Mouse (Mus musculus) kidney, postnatal 10 days (tissue): Measurements from ENCODE around the gene Mef2b.
A peak's percentile ranks its signal among the peaks of the same experiment; 100 is the strongest.
"Not testable (repeated sequence)": the region's sequence is repeated elsewhere in the genome, so short reads cannot be mapped to it uniquely, and the experiment has no call there.

Source experiments
- DNase-seq: peaks from one replicate; pipeline ENCODE4 v3.0.0; 2021; ENCODE audit warnings: mixed read lengths

Gene Mef2b

DNA sequence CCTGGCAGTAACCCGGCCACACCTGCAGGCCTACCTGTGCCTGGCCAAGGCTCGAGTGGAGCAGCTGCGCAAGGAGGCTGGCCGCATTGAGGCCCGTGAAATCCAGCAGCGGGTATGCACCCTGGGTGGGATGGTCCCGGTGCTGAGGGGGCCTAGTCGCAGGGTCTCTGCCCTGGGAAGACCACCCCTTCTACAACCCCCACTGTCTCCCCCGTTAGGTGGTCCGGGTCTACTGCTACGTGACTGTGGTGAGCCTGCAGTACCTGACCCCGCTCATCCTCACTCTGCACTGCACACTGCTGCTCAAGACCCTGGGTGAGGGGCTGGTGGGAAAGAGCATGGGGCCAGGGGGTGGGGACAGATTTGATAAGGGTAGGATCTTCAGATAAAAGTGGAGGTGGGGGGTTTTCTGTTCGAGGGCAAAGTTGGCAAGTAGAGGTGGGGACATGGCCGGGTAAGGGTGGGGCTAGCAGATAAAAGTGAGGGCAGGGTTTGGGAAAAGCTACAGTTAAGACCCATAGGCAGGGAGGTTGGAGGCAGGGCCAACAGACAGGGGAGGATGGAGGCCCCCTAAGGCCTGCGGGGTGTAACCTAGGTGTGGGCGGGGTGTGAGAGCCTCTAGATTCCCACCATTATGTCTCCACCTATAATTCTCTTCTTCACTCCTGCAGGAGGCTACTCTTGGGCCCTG lies 41.8 kb downstream of the Mef2b start:
- peak; percentile 8 for DNase-seq

DNA sequence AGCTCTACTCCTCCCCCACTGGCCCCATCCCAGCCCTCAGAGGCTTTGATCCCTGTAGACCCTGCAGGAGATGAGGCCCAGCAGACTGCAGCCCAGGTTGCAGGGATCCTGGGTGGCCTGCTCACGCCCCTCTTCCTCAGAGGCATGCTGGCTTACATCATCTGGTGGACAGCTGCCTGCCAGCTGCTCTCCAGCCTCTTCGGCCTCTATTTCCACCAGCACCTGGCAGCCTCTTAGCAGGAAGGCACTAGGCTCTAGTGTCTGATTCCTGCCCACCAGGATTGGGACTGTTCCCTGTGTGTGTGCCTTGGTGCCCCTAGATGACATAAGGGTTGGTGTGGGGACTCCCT lies 42.4 kb downstream of the Mef2b start:
- no peak for DNase-seq

DNA sequence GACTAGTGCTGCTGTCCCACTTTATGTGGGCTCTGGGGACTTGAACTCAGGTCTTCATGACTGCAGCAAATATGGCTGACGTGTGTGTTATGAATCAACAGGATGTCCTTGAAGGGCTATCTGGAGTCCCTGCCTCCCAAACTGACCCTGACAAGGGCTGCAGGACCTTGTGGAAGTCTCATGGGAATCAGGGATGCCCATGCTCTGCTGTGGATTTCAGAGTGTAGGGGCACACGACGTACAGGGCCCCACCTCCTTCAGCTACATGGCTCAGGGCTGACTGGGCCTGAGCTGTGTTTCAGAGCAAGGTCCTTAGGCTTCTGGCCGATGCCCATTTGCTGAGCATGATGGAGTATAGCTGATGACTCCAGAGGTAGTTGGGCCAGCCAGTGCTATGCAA lies 43.7 kb downstream of the Mef2b start:
- peak; percentile 7 for DNase-seq

DNA sequence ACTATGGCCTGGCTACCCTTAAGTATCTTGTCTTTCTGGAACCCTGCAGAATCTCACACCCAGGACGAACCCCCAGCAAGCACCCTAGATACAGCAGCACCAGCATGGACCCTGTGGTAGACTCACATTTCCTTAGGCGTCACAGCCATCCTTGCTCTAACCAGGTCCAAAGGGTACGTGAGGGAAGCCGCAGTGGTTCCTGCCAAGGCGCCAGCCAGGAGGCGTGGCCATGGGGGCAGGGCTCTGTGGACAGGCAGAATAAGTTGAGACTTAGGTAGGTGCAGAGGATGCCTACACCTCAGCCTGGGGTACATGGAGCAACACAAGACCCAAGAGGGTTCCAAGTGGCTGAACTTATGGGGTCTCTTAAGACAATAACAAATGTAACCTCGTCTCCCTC lies 49.2 kb downstream of the Mef2b start:
- peak; percentile 82 for DNase-seq

DNA sequence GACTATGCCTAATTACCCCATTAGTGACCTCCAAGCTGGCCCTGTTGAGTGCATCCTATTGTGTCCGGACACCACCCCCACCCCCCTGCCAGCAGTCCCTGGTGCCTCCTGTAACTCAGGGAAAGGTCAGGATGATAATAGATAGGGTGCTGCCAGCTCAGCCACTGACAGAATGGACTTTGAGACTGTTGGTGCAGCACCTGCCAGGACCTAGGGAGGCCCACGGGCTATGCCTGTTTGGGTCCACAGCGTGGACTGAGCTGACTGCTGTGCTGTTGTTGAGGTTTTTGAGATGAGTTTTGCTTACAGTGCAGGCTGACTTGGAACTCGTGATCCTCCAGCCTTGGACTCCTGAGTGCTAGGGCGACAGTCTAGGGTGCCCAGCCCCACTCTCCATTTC lies 53.7 kb downstream of the Mef2b start:
- DNase-seq, result peak; percentile 61

DNA sequence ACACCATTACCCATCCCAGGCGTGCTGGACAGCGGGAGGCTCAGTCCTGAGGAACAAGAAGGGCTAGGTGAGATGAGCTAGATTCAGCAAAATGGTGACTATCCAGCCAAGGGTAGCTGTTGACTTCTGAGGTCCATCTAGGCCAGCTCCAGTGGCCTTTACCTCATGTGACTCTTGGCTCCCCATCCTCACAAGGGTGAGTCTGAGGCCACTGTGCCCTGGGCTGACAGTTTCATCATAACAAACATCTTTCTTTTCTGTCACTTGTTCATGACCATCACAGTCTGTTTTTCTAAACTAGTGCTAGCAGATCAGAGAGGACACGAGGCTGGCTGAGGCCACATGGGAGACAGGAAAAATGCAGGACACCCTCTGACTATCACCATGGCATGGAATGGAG lies 54.7 kb downstream of the Mef2b start:
- DNase-seq, result no peak

DNA sequence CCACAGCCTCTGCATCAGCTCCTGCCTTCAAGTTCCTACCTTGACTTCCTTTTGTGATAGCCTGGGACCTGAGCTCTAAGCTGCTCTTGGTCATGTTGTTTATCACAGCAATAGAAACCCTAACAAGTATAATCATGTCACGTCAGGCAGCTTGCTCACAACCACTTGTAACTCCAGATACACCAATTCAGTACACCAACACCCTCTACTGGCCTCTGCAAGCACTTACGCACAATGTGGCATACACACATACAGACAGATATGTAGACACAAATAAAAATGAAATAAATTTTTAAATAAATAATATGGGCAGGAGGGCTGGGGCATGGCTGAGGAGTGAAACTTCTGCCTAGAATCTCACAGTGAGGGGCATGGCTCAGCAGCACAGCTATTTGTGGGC lies 56.3 kb downstream of the Mef2b start:
- no peak for DNase-seq

DNA sequence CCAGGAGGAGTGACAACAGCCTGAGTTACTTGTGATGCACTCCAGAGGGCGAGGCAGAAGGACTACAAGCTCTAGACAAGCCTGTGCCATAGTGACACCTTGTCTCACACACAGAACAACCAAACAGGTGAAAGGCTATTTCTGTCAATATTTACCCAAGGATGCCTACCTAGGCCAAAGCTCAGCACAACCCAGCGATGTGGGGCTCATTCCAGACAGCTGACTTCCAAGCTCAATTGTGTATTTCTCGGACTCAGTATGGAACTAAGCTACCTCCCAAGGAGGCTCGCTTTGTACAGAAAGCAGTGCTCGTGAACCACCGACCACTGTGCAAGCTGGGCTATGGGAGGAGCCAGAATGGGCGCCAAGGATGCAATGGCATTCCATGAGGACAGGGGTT lies 58.1 kb downstream of the Mef2b start:
- DNase-seq, result peak; percentile 33

DNA sequence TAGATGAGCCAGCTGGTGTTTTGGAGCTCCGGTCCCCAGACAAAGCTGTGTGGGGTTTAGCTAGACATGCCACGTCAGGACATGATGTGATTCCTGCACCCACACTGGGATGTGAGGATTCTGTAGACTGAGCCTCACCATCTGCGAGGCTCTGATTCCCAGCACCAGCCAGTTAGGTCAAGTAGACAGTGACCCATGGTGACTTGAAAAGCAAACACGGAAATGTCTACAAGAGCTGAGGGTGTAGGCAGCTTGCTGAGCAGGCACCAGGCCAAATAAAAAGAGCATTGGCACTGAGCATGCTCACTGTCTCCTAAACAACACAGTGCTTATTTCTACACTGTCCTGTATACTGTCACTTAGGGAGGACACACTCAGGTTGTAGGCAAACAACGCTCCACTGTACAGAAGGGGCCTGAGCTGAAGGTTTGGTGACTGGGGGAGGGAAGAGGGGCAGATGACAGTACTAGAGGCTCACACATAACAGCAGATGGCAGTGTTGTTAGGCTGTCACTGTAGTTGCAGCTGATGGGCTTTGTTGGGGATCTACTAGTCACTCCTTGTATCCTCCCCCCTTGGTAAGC lies 60.7 kb downstream of the Mef2b start:
- DNase-seq, result peak; percentile 46

DNA sequence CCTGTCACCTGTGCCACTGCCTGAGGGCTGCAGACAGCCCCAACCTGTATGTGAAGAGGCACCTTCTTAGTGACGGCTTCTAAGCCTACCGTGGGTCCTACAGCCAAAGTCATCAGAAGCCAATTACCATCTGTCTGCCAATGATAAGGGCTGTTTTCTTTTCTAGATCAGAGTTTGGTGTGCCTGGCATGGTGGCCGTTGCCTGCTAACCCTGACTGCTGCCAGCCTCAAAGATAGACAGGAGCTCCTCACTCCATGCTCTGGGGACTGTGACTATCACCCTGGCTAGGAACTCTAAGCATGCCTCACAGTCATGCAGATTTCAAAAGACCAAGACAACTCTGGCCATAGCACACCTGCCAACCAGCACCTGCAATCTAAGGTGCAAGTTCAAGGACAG lies 61.9 kb downstream of the Mef2b start:
- DNase-seq, result no peak

DNA sequence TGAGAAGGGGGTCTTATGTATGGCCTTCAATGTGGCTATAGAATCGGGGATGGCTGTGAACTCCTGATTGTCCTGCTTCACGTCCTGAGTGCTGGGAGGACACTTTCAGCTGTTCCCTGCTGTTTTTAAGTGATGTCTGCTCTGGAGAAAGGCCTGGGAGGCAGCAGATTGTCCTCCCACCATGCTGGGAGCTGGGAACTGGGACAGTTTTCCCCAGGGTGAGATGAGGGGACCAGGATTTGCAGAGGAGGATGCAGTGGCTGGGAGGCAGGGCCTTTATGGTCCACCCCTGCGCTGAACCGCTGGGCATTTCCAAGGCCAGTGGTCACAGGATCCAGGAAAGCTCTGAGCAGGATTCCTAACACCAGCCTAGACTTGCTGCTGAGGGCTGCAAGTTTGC lies 63.6 kb downstream of the Mef2b start:
- no peak for DNase-seq

DNA sequence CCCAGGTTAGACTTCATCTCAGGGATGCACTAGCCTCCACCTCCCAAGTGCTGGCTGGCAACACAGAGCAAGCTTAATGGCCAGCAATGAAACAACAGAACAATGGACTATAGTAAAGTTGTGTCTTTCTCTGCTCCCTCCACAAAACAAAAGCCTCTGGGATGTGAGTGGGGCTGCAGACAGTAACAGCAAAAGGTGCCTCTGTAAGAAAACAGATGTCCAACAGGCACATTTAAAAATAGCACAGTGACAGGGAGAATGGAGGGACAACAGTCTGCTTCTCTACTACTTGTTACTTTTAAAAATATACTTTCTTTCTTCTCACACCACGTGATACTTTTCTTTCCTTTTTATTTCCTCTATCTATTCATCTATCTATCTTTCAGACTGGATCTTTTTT lies 65.2 kb downstream of the Mef2b start:
- no peak for DNase-seq

DNA sequence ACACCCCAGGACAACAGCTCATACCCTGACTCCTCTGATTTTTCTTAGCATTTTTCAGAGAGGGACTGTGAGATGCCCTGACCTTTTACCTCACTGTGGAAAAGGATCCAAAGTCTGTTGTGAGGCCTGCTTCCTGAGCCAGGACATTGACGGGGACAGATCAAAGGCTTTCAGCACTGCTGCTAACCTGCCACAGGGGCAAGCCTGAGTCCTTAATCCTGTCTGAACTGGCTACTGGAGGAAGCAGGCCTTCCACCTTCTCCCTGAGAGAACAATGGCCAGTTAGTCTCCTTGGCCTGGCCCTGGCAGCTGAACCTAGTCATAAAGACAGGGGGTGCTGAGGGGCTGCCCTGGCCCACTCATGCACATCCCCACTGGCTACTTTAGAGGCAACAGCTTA lies 68.6 kb downstream of the Mef2b start:
- peak; percentile 55 for DNase-seq

DNA sequence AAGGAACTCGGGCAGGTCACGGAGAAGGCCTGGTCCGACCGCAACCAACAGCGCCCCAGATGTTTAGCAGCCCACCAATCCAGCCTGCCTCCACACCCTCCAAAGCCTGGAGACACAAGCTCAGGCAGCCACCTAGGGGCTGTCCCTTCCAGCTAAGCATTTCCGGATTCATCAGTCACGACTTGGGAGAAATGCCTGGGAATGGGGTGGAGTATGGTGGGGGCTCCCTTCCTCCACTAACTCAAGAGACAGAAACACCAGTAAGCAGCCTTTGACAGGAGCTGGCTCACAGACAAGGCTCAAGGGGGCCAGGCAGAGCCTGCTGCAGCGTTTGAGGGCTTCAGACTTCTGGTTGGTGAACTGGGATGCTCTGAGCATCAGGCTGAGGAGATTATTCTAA lies 71.0 kb downstream of the Mef2b start:
- peak; percentile 51 for DNase-seq

DNA sequence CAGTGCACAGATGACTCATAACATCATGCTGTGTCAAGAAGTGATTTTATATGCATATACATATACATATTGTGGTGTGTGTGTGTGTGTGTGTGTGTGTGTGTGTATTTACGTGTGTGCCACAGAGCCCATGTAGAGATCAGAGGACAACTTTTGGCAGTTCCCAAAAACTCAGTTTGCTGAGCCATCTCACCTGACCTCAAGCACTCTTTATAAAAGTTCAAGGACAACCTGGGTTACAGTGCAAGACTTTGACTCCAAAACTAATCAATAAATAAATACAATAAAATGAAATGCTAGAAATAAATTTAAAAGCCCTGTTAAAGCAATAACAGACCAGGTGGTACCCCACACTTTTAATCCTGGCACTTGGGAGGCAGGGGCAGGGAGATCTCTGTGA lies 71.8 kb downstream of the Mef2b start:
- DNase-seq, result no peak

DNA sequence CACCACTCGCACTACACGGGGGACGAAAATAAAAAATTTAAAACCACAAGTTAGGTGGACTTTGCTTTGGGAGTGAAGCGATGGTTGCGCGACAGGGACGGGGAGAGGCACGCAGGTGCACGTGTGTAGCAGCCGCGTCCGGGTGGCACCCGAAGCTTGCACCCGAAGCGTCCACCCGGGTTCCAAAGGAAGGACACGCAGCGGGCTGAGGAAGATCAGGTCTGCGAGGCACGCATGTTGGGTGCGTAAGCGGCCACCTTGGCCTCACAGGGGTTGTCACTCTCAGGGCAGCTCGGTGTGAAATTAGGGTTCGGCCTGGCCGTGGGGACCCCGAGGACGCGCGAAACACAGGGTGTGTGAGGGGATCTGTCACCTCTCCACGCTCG lies 72.2 kb downstream of the Mef2b start:
- no peak for DNase-seq

DNA sequence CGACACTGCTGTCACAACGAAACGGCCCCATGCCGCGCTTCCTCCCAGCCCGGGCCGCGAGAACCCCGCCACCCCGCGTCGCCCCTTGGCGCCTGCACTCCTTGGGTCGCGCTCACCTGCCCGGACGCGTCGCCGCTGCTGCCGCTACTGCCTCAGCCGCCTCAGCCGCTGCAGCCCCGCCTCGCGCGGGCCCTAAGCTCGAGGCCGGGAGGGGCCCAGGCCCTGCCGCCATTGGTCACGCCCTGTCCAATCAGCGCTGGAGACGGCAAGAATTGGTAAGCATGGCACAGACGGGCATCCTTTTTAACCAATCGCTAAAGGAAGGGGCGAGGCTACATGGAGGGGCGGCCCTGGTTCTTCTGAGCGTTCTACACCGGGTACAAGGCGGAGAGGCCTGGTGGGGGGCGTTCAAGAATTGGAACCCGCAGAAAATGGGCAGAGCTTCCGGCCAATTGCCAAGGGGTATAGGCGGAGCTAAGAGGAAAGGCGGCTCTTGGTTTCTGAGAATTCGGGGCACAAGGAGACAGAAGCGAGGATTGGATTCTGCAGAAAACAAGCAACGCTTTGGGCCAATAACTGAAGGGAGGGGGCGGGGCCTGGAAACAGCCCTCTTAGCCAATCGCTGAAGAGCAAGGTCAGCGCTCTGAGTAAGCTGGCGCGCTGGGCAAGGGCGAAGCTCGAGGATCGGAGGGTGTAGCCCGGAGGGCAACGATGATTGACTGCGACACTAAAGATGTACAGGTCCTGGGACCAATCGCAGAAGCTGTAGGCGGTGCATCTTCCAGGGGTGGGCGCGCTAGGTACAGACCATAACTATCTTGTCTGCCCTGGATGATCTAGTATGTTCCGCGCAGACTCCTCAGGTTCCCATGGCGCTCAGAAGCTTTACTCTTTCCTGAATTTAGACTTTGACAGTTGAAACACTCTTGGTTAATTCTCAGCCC lies 72.9 kb downstream of the Mef2b start, which contains the start of gene Slc25a42:
TSS of gene Slc25a42 (minus strand) at position 194 of the 944 bp plus-strand sequence.
- peak; percentile 98 for DNase-seq

DNA sequence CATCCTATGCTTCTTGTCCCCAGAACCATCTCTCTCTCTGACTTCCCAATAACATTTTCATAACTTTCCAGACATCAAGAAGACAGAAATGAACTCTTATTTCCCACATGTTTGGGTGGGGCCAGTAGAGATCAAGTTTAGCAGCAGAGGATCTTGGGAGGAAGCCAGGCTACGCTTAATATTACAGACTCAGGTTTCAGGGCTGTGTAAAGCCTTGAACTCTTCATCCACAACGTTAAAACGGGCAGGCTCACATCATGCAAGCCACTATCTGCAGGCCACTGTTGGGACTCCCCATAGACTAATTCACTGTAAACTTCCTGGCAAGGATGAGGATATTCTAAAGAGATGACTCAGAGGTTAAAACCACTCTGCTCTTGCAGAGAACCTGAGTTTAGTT lies 74.9 kb downstream of the Mef2b start:
- DNase-seq, result no peak

DNA sequence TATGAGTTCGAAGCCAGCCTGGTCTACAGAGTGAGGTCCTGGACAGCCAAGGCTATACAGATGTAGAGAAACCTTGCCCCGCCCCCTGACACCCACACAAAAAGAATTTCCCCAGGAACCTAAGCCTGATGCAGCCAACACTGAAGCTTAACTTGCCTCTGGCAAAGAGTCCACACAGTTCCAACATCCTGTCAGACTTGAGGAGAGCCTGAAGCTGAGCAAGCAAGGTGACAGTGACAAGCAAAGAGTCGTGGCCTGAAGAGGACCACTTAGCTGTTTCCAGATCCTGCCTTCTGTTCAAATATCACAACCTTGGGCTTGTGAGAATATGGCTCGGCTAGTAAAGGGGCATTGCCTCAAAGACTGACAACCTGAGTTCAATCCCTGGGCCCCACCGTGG lies 75.6 kb downstream of the Mef2b start:
- no peak for DNase-seq

DNA sequence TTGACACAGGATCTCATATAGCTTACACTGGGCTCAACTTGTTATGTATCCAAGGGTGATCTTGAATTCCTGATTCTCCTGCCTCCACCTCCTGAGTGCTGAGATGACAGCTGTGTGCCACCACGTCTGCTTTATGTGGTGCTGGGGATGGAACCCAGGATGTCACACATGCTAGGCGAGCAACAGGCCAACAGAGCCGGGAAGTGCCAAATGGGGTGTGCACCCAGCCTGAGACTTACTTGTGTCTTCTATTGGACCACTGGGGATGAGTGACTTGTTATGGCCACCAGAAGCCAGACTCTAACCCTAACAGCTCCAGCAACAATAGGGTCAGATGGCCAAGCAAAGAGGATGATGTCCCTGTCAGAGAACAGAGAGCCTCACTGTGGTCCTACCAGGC lies 76.7 kb downstream of the Mef2b start:
- not testable (repeated sequence) for DNase-seq

DNA sequence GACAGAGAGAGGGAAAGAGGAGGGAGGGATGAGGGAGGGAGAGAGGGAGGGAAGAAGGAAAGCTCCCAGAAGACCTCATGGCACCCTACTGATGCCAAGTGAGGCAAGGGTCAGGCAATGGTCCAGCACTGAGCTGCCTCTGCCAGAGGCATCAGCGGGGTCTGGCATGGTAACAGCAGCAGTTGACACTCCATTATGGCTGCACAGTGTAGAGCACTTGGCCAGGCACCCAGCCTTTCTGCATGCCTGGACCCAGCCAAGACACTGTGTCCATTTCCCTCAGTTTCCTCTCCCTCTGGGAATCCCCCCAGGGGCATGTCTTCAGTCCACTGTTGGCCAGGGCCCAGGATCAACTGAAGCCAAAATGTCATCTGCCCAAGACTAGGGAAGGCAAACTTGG lies 77.1 kb downstream of the Mef2b start:
- peak; percentile 74 for DNase-seq
